ENCODE assay signal across 8 mouse cellular contexts in genomic region chr8:69921141-69921540, GRCm38 (mm10). TPM values are rescaled to one million over a fixed set of nuclear protein-coding genes. Genes with fewer than 3 reads are reported as not detected.
DNase-seq lines count a peak whose midpoint lies in the region; ATAC-seq and TF ChIP-seq lines count a peak whose summit lies in the region.

No protein-coding gene starts in this region.

- peaks cover 5% of the 10 kb centered on the region for H3K36me3 ChIP-seq in heart, embryonic 11.5 days (ENCODE audit: control insufficient read depth, insufficient read depth, low read length)
- H3K36me3 ChIP-seq in G1E (replicated peaks): peaks cover 91% of the 10 kb centered on the region
- H3K36me3 ChIP-seq in intestine, embryonic 14.5 days (ENCODE audit: control insufficient read depth, insufficient read depth, low read length): peaks cover 20% of the 10 kb centered on the region
- peaks cover 20% of the 10 kb centered on the region for H3K36me3 ChIP-seq in macrophage (ENCODE audit: inconsistent target)

- no peak for ATAC-seq in heart, embryonic 11.5 days (replicated peaks; ENCODE audit: insufficient number of reproducible peaks, low FRiP score, low TSS enrichment)
- ATAC-seq in G1E (ENCODE audit: extremely low read depth, insufficient number of reproducible peaks, low FRiP score, poor library complexity, severe bottlenecking): no peak
- no peak for ATAC-seq in intestine, embryonic 14.5 days (replicated peaks; ENCODE audit: low FRiP score, low TSS enrichment, low read depth)
- no peak for ATAC-seq in erythroblast, adult 5-6 weeks (replicated peaks; ENCODE audit: low FRiP score, poor library complexity, severe bottlenecking)

- peaks cover 90% of the 10 kb centered on the region for H3K79me2 ChIP-seq in macrophage (ENCODE audit: inconsistent target)

- no peak overlapping the region for H3K4me3 ChIP-seq in heart, embryonic 11.5 days (ENCODE audit: low read depth, low read length)
- peak overlapping the region; percentile 1; the same call in 1 of the 2 replicates for H3K4me3 ChIP-seq in G1E (ENCODE audit: low read depth, low read length)
- no peak overlapping the region for H3K4me3 ChIP-seq in intestine, embryonic 14.5 days (ENCODE audit: low read depth, low read length)
- no peak overlapping the region for H3K4me3 ChIP-seq in macrophage (ENCODE audit: inconsistent target)

- H3K9ac ChIP-seq in heart, embryonic 11.5 days (ENCODE audit: low read depth, low read length): 0 out of 2 replicates have a peak overlapping the region, but pooled peaks have one; percentile 39
- H3K9ac ChIP-seq in intestine, embryonic 14.5 days (ENCODE audit: low read length): no peak overlapping the region

- TF ChIP-seq CTCF in G1E (IDR thresholded peaks at IDR 0.05; ENCODE audit: low read depth, low read length): no peak

- H3K27me3 ChIP-seq in heart, embryonic 11.5 days (ENCODE audit: control insufficient read depth, insufficient read depth, low read length): no peaks in the 10 kb centered on the region
- no peaks in the 10 kb centered on the region for H3K27me3 ChIP-seq in G1E (ENCODE audit: insufficient read depth, low read length)
- H3K27me3 ChIP-seq in intestine, embryonic 14.5 days (replicated peaks; ENCODE audit: control insufficient read depth, insufficient read depth, low read length): no peaks in the 10 kb centered on the region

- no peak overlapping the region; the same call in 1 of the 2 replicates for H3K27ac ChIP-seq in heart, embryonic 11.5 days (ENCODE audit: low read depth, low read length)
- peak overlapping the region; percentile 47; the same call in 1 of the 2 replicates for H3K27ac ChIP-seq in intestine, embryonic 14.5 days (ENCODE audit: low read depth)
- peak overlapping the region; percentile 88 for H3K27ac ChIP-seq in macrophage

- 88% methylated on average over 2 of the region's 2 CpGs for WGBS in heart, embryonic 11.5 days (ENCODE audit: insufficient replicate concordance)
- 80% methylated on average over 2 of the region's 2 CpGs for WGBS in intestine, embryonic 14.5 days
- 96% methylated on average over 2 of the region's 2 CpGs for WGBS in macrophage (ENCODE audit: missing documents)

- no peaks in the 10 kb centered on the region for H3K9me3 ChIP-seq in heart, embryonic 11.5 days (replicated peaks; ENCODE audit: control insufficient read depth, low read length)
- no peaks in the 10 kb centered on the region for H3K9me3 ChIP-seq in G1E (replicated peaks)
- H3K9me3 ChIP-seq in intestine, embryonic 14.5 days (ENCODE audit: control insufficient read depth, low read length): no peaks in the 10 kb centered on the region

- no peak overlapping the region for H3K4me2 ChIP-seq in heart, embryonic 11.5 days
- H3K4me2 ChIP-seq in intestine, embryonic 14.5 days (ENCODE audit: low read length): no peak overlapping the region

- DNase-seq in heart, postnatal 4 days: no peak
- no peak for DNase-seq in G1E (ENCODE audit: low spot score)
- no peak for DNase-seq in intestine, embryonic 14.5 days (ENCODE audit: low spot score)
- no peak for DNase-seq in adrenal gland, postnatal 14 days
- DNase-seq in layer of hippocampus, postnatal 25 days (ENCODE audit: extremely low spot score in 1 of 2, low spot score in 1 of 2): no peak

- H3K4me1 ChIP-seq in heart, embryonic 11.5 days (ENCODE audit: control insufficient read depth, insufficient read depth, low read length): peaks cover 40% of the 10 kb centered on the region
- peaks cover 56% of the 10 kb centered on the region for H3K4me1 ChIP-seq in G1E (ENCODE audit: insufficient read depth, low read depth, low read length)
- peaks cover 11% of the 10 kb centered on the region for H3K4me1 ChIP-seq in intestine, embryonic 14.5 days (replicated peaks; ENCODE audit: control insufficient read depth, insufficient read depth, low read length)

RNA-seq across cellular contexts. Expression of gene Yjefn3, which starts 18.6 kb away (rescaled TPM):
- 5.5 and 7.0 TPM in 2 replicates for polyA plus RNA-seq in heart, embryonic 11.5 days (2014; fragmentation: Nextera tagmentation; extraction: Ambion mirVana)
- 1 to 10 TPM; 6.2 to 8.6 TPM for total RNA-seq in heart, postnatal 4 days (2021)
- total RNA-seq in G1E (2014; fragmentation: Nextera tagmentation): 7.3 TPM in 1 of 2 replicates, not detected in the other
- total RNA-seq in G1E (2017): 2.1 TPM in 2 replicates
- polyA plus RNA-seq in G1E (2012): 1.8 and 2.3 TPM in 2 replicates
- polyA plus RNA-seq in intestine, embryonic 14.5 days (2014; fragmentation: Nextera tagmentation; extraction: Ambion mirVana): 4.1 and 5.0 TPM in 2 replicates
- not detected for total RNA-seq in macrophage (2018; cell fraction: chromatin; rRNA removed)
- total RNA-seq in macrophage (2018; cell fraction: cytosol; rRNA removed): 1 to 10 TPM in 3 of 26 experiments, under 1 TPM in 13, not detected in 10; 0.14 to 1.8 (median 0.49) TPM
- 1 to 10 TPM in 2 of 26 experiments, under 1 TPM in 1, not detected in 23; 0.72 to 3.0 (median 1.6) TPM for total RNA-seq in macrophage (2018; cell fraction: nucleus; rRNA removed)
- polyA plus RNA-seq in macrophage (2018): 0.68 TPM in 1 of 3 replicates, not detected in the others
- total RNA-seq in adrenal gland, postnatal 14 days (2021): 5.7 and 6.7 TPM in 2 replicates
- total RNA-seq in erythroblast, adult 5-6 weeks (2015; ENCODE audit: low replicate concordance): not detected in 2 replicates
- not detected in 2 replicates for total RNA-seq in erythroblast, adult 5-6 weeks (2017; ENCODE audit: low replicate concordance)
- 10 to 100 TPM; 29.0 to 37.5 TPM for total RNA-seq in layer of hippocampus, postnatal 25 days (2021)

RNA-seq across cellular contexts. Expression of gene Ndufa13, which starts 18.8 kb away (rescaled TPM):
- 270 and 275 TPM in 2 replicates for polyA plus RNA-seq in heart, embryonic 11.5 days (2014; fragmentation: Nextera tagmentation; extraction: Ambion mirVana)
- total RNA-seq in heart, postnatal 4 days (2021): 100 to 1,000 TPM; 286 to 326 TPM
- total RNA-seq in G1E (2014; fragmentation: Nextera tagmentation): 64.6 and 85.0 TPM in 2 replicates
- total RNA-seq in G1E (2017): 111 and 124 TPM in 2 replicates
- polyA plus RNA-seq in G1E (2012): 119 and 158 TPM in 2 replicates
- polyA plus RNA-seq in intestine, embryonic 14.5 days (2014; fragmentation: Nextera tagmentation; extraction: Ambion mirVana): 215 and 222 TPM in 2 replicates
- total RNA-seq in macrophage (2018; cell fraction: chromatin; rRNA removed): 10 to 100 TPM in 6 of 26 experiments, 1 to 10 TPM in 19, under 1 TPM in 1; 0.81 to 18.8 (median 6.0) TPM
- 100 to 1,000 TPM in 3 of 26 experiments, 10 to 100 TPM in 23; 70.4 to 103 (median 93.4) TPM for total RNA-seq in macrophage (2018; cell fraction: cytosol; rRNA removed)
- total RNA-seq in macrophage (2018; cell fraction: nucleus; rRNA removed): 10 to 100 TPM; 10.9 to 49.2 (median 25.6) TPM
- 46.3 to 85.8 TPM (median 78.8 TPM) in 3 replicates for polyA plus RNA-seq in macrophage (2018)
- 239 and 250 TPM in 2 replicates for total RNA-seq in adrenal gland, postnatal 14 days (2021)
- 16.1 and 18.2 TPM in 2 replicates for total RNA-seq in erythroblast, adult 5-6 weeks (2015; ENCODE audit: low replicate concordance)
- total RNA-seq in erythroblast, adult 5-6 weeks (2017; ENCODE audit: low replicate concordance): 27.2 and 32.9 TPM in 2 replicates
- 100 to 1,000 TPM; 159 to 174 TPM for total RNA-seq in layer of hippocampus, postnatal 25 days (2021)

RNA-seq across cellular contexts. Expression of gene Tssk6, which starts 19.2 kb away (rescaled TPM):
- 1.6 and 1.8 TPM in 2 replicates for polyA plus RNA-seq in heart, embryonic 11.5 days (2014; fragmentation: Nextera tagmentation; extraction: Ambion mirVana)
- total RNA-seq in heart, postnatal 4 days (2021): under 1 TPM in 1 of 2 experiments, not detected in 1; 0.33 TPM
- total RNA-seq in G1E (2014; fragmentation: Nextera tagmentation): not detected in 2 replicates
- 0.22 TPM in 1 of 2 replicates, not detected in the other for total RNA-seq in G1E (2017)
- 0.12 and 0.15 TPM in 2 replicates for polyA plus RNA-seq in G1E (2012)
- polyA plus RNA-seq in intestine, embryonic 14.5 days (2014; fragmentation: Nextera tagmentation; extraction: Ambion mirVana): 3.3 and 4.0 TPM in 2 replicates
- total RNA-seq in macrophage (2018; cell fraction: chromatin; rRNA removed): under 1 TPM in 5 of 26 experiments, not detected in 21; 0.55 to 0.86 (median 0.70) TPM
- total RNA-seq in macrophage (2018; cell fraction: cytosol; rRNA removed): under 1 TPM in 24 of 26 experiments, not detected in 2; 0.09 to 0.80 (median 0.35) TPM
- 1 to 10 TPM in 2 of 26 experiments, under 1 TPM in 9, not detected in 15; 0.39 to 1.2 (median 0.60) TPM for total RNA-seq in macrophage (2018; cell fraction: nucleus; rRNA removed)
- polyA plus RNA-seq in macrophage (2018): 0.22 to 0.84 TPM in 2 of 3 replicates, not detected in the other
- 0.83 and 0.85 TPM in 2 replicates for total RNA-seq in adrenal gland, postnatal 14 days (2021)
- total RNA-seq in erythroblast, adult 5-6 weeks (2015; ENCODE audit: low replicate concordance): not detected in 2 replicates
- 0.28 and 0.94 TPM in 2 replicates for total RNA-seq in erythroblast, adult 5-6 weeks (2017; ENCODE audit: low replicate concordance)
- under 1 TPM; 0.27 to 0.28 TPM for total RNA-seq in layer of hippocampus, postnatal 25 days (2021)

RNA-seq across cellular contexts. Expression of gene Cilp2, which starts 33.7 kb away (rescaled TPM):
- 0.21 and 0.49 TPM in 2 replicates for polyA plus RNA-seq in heart, embryonic 11.5 days (2014; fragmentation: Nextera tagmentation; extraction: Ambion mirVana)
- total RNA-seq in heart, postnatal 4 days (2021): under 1 TPM; 0.50 to 0.74 TPM
- total RNA-seq in G1E (2014; fragmentation: Nextera tagmentation) (not detected in 2 replicates), G1E (2017) (under 0.01 TPM in 1 of 2 replicates, not detected in the other)
- polyA plus RNA-seq in G1E (2012) (0.01 and 0.03 TPM in 2 replicates), macrophage (2018) (not detected in 3 replicates)
- 0.44 and 0.57 TPM in 2 replicates for polyA plus RNA-seq in intestine, embryonic 14.5 days (2014; fragmentation: Nextera tagmentation; extraction: Ambion mirVana)
- under 1 TPM in 1 of 26 experiments, not detected in 25; 0.19 TPM for total RNA-seq in macrophage (2018; cell fraction: chromatin; rRNA removed)
- under 1 TPM in 1 of 26 experiments, not detected in 25; 0.05 TPM for total RNA-seq in macrophage (2018; cell fraction: cytosol; rRNA removed)
- under 1 TPM in 1 of 26 experiments, not detected in 25; 0.12 TPM for total RNA-seq in macrophage (2018; cell fraction: nucleus; rRNA removed)
- total RNA-seq in adrenal gland, postnatal 14 days (2021): 0.07 and 0.15 TPM in 2 replicates
- total RNA-seq in erythroblast, adult 5-6 weeks (2015; ENCODE audit: low replicate concordance): not detected in 2 replicates
- not detected in 2 replicates for total RNA-seq in erythroblast, adult 5-6 weeks (2017; ENCODE audit: low replicate concordance)
- total RNA-seq in layer of hippocampus, postnatal 25 days (2021): 1 to 10 TPM in 1 of 2 experiments, under 1 TPM in 1; 0.89 to 1.3 TPM
